Mouse (Mus musculus): ENCODE measurements at regions not wholly inside any gene's neighbourhood (a gene's known extent, or its start where the extent isn't known, plus 50 kb on each side); places are given as distances from the start of the nearest gene placed in this dataset.

DNA sequence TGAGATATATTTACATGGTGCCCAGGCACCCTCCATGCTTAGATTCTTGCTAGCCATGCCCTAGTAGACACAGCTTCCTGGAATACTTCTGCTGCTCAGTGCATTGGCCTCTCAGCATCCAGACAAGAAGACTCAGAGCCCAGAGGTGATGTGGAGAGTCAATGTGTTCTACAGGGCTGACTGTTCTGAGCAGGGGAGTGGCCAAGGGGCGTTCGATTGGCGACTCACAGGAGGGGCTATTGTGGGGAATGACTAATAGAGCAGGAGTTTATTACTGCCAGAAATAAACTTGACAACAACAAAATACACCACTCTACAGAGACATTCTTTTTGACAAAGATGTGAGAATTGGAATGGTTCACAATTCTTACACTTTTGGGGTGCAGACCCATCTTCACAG, 156.3 kb downstream of the Mtx2 start:
- no peak for DNase-seq

DNA sequence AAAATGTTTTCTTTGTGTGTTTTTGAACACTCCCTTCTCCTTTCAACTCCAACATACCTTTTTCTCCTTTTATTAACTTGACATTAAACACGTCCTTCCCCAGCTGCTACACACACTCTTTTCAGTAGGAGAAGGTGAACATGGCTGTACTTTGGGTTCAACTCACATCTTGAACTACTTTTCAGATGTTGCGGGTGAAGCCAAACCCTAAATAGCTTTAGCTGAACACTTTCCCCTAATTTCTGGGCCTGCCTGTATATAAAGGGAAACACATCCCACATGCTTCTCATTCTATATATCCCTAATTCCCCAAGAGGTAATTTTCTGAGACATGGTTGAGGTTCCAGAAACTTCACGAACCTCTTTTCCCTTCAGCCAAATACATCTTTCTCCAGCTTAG, 168.2 kb downstream of the Mtx2 start:
- no peak for DNase-seq

DNA sequence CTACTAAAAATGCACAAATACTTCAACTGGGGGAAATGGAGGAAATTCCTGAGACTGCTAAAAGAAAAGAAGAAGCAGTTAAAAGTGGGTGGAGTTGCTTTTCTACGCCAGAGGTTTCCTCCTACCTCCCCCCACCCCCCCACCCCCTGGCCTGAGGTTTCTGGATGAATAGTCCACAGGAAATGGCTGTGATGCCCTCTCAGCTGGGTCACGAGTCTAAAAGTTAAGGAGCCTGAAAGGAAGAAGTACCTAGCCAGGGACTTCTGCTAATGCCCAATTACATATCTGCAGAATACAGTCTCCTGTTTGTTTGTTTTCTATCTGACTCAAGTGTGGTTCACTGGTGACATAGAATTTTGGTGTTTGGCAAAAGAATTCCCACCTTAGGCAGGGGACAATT, 169.4 kb downstream of the Mtx2 start:
- DNase-seq = no peak

- no peak for DNase-seq
Observed at GRCm38 (mm10) chr2:74997736-74998135, 172.1 kb downstream of the Mtx2 start.

DNA sequence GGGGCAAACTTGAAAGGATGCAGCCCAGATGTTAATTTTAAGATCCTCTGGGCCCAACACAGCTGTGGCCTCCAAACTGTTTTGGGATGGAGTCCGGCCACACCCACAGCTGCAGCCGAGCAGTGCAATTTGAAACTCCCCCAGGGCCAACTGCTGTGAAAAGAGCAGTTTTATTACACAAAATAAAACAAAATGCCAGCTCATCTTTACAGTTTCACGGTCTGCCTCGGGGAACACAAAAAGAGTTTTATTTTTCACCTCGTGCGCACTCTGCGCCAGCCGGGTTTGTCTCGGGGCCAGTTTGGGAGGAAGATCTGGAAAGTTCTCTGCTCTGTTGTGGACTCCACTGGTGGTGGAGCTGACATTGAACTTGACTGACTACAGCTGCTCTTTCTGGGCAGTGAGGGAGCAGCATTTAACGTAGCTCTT, 174.8 kb downstream of the Mtx2 start:
- no peak for DNase-seq

GRCm38 (mm10) chr2:75002562-75002961, 177.0 kb downstream of the Mtx2 start:
- no peak for DNase-seq

GRCm38 (mm10) chr2:75008116-75008515, 182.5 kb downstream of the Mtx2 start:
- DNase-seq = no peak

DNA sequence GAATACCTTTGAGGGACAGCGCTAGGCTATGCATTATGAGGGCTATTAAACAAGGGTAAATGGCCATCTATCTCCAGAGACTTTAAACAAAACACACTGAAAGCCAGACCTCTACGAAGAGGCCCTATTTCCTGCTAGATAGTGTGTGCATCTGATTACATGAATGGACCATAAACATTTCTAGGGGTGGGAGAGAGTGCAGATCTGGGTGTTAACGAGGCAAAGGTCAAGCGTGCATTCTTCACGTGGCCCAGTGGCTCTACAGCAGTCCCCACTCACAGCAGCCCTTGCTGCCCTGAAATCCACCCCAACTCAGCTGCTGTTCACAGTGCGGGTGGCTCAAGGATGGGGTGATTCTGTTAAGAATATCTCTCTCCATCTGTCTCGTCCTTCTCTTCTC, 185.0 kb downstream of the Mtx2 start:
- no peak for DNase-seq

- no peak for DNase-seq
Observed at GRCm38 (mm10) chr2:75012046-75012445, 186.4 kb downstream of the Mtx2 start.

DNA sequence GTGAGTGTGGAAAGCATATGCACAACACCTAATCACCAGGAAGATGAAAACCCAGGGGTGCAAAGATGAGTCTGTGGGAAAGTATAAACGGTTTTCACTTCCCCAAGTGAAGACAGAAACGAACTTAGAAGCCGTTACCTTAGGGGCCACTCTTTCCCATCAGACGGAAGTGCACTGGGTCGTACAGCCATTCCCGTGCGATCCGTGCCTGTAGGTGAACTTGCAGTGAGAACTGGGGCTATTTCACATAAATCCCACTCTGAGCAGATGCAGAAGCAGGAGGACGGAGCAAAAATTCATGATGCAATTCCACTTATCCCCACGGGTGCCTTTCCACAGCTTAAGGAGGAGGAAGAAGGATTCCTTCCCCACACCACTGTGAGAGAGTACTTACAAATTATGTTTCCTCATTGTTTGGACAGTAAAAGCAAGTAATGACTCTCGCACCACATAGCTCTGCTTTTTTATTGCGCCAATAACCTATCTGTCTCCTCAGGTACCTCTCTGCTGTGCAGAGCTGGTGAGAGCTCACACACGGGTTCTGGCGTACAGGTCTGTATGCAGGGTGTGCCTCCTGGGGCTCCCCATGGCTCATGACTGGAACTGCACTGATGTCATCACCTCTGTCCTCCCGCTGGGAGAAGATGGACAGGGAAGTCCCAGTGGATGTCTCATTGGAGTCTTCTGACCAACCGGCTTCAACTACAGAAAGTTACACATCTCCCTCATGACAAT, 189.6 kb downstream of the Mtx2 start:
- no peak for DNase-seq

DNA sequence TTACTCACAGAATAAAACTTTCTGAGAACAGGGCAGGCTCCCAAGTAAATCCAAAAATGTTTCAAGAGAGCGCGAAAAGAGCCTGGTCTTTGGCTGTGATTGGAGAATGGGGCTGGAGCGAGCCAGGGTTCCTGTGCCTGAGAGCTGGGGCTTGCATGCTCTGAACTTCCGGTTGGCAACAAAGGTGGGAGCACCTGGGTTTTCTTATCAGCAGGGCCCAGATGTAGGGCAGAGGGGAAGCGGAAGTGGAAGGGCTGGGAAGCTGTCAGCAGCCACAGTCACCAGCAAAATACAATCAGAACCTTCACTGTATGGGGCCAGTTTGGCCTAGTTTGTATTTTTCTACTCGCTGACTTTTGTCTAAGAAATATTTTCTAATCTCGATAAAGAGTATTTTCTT, 193.9 kb downstream of the Mtx2 start:
- no peak for DNase-seq

- DNase-seq = no peak
Observed at GRCm38 (mm10) chr2:75021639-75022038, 196.0 kb downstream of the Mtx2 start.

DNA sequence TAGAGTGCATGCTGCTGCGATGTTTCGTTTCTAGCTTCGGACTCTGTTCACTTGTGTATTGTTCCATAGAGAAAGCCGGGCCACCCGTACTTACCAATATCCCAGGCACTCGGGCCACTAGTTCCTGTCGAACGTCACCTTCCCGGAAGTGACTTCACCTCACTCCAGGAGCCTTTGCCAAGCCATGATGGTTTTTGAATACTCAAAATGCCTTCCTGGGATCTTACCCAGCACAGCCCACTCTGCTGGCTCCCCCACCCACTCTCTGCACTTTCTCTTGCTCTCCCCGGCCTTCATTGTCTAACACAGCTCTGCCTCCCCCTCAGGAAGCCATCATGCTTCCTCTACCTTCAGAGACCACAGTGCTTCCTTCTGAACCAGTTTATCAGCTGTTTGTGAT, 202.5 kb downstream of the Mtx2 start:
- DNase-seq = no peak

DNA sequence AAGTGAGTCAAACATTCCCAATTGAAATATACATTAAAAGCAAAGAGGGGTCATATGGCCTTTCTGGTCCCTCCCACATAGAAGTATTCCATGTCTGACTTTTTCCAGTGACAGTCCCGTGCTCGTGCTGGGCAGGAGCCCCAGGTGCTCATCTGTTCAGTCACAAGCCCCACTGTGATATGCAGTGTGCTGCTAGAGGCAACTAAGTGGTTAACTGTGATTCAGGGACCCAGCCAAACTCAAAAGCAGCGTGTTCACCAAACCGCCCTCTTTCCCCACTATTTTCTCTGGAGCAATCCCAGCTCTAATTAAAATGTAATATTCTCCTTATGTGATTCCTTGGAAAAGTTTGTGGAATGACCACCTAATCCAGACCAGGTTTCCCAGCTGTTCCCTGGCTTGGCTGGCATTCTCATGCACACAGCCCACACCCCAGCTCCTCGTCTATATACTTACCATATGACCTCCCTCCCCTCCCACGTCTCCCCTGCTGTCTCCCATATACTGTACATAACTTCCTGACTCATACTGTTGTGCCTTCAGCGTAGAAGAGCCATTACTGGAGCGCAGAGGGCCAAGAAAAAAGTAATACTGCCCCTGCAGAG, 203.6 kb downstream of the Mtx2 start:
- DNase-seq = no peak

GRCm38 (mm10) chr2:75034708-75035107, 209.1 kb downstream of the Mtx2 start:
- no peak for DNase-seq

GRCm38 (mm10) chr2:75039066-75039465, 213.5 kb downstream of the Mtx2 start:
- DNase-seq = no peak

DNA sequence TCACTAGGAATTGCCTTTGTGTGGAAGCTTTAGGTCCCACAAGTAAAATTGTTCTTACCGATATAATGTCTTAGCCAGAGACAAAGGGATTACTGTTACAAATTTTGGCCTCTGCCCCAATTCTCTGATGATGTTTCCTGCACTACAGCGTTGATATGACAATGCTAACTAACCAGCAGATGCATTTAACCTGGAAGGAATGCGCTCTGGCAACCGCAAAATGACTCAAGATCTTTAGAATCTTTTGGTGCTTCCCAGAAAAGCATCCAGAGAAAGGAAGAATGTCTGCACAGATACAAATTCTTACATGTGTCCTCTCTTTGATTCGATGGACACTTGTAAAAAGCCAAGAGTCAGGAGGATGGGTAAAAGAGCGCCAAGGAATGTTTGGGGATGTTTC, 221.3 kb downstream of the Mtx2 start:
- no peak for DNase-seq

- DNase-seq = no peak
Observed at GRCm38 (mm10) chr2:75048071-75048470, 222.5 kb downstream of the Mtx2 start.

- no peak for DNase-seq
Observed at GRCm38 (mm10) chr2:75054474-75055186, 229.0 kb downstream of the Mtx2 start.

DNA sequence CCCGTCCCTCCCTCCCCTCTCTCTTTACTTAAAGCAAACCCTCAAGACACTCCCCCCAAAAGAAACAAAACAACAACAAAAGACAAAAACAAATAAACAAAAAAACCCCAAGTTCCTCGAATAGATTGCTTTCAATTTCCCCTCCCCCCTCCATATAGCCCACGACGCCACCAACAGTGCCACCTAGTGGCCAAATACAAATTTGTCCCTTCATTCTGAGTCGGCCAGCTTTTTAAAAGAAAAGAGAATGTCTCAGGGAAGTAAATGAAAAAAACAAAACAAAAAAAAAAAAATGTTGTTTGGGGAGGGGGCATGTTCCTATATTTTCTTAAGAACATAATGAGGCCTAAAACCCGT, 229.6 kb downstream of the Mtx2 start:
- DNase-seq = peak; percentile 43

DNA sequence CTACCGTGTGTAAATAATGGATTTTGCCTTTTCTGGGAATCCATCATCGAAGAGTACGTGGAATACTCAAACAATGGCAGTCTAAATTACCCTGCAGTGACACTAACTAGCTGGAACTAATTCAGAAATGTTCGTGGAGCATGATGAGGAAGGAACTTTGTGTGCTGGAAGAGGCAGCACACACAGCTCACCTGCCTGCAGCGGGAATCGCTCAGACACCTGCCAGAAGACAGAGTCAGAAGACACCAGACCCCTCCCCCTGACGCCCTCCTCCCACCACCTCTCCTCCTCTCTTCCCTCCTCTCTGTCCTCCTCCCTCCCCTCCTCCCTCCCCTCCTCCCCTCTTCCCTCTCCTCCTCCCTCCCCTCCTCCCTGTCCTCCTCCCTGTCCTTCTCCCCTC, 235.4 kb downstream of the Mtx2 start:
- DNase-seq = no peak

GRCm38 (mm10) chr2:75061456-75062188, 236.0 kb downstream of the Mtx2 start:
- DNase-seq = peak; percentile 22

DNA sequence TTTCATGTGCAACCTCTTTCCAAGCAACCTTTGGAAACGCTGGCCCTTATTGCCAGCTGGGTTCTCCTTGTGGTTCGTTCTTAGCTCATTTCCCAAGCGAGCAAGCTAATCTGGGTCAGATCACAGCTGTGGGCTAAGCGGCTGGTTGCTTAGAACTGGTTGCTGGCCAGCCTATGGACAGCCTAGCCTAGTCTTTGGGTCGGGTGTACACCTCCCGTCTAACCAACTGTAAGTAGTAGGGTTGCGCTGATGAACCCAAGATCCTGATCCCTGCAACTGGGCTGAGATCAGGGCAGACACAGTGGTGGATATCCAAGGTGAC, 236.5 kb downstream of the Mtx2 start:
- DNase-seq = peak; percentile 48

Data from cerebellum, adult 9-10 months (tissue).